Mouse (Mus musculus): ENCODE data around the gene Dhx37.

- no peak for TF ChIP-seq CTCF (IDR thresholded peaks at IDR 0.05; ENCODE audit: borderline replicate concordance, insufficient read depth, low read depth, low read length)
- no peak for TF ChIP-seq POLR2A (IDR thresholded peaks at IDR 0.05; ENCODE audit: borderline replicate concordance, insufficient read depth, low read length)
Observed at GRCm38 (mm10) chr5:125395008-125395407, 38.9 kb downstream of the Dhx37 start.

Data from cerebellum, adult 2 months (tissue).